Mouse (Mus musculus): ENCODE results near the gene Mapkapk2. TPM values are rescaled to one million over a fixed set of nuclear protein-coding genes. Genes with fewer than 3 reads are reported as not detected.
A peak's percentile ranks its signal among the peaks of the same experiment; 100 is the strongest.

Mapkapk2 gene
- polyA plus RNA-seq, 1 experiment from 2014 or later = 93.0 TPM

- Histone ChIP-seq H3K4me1 (replicated peaks) (peaks cover 77% of the 10 kb centered on the region), H3K27me3 (replicated peaks) (no peaks in the 10 kb centered on the region), H3K4me2 (no peak overlapping the region), H3K4me3 (no peak overlapping the region), H3K9me3 (replicated peaks) (no peaks in the 10 kb centered on the region), H3K36me3 (peaks cover 26% of the 10 kb centered on the region), H3K9ac (peak overlapping the region; percentile 25; the same call in 1 of the 2 replicates), H3K27ac (ENCODE audit: poor library complexity, severe bottlenecking) (peak overlapping the region; percentile 25; the same call in 1 of the 2 replicates)
- ATAC-seq (ENCODE audit: insufficient number of reproducible peaks, low FRiP score) = no peak; the same call in 1 of the 2 replicates
- WGBS = 59% methylated on average over 13 of the region's 13 CpGs
Observed at GRCm38 (mm10) chr1:131060290-131061253, 37.1 kb downstream of the Mapkapk2 start.

DNA sequence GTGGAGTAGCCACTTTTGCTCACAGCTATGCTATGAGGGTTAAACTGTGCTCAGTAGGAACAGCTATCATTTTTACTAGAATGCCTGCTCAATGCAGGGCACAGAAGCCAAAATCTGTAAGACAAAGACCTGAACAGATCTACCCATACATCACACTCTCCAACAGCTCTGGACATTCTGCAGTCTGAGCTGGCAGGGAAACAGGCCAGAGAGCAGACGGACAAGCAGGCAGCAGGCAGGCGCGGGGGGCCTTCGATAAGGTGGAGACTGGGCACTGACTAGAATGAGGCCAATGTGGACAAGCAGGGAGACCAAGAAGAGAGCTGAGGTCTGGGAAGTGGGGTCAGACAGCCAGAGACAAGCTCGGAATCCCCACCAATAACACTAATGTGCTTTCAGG, 37.8 kb downstream of the Mapkapk2 start:
- Histone ChIP-seq H3K27ac (ENCODE audit: poor library complexity, severe bottlenecking) (no peak overlapping the region), H3K9ac (peak overlapping the region; percentile 25; the same call in 1 of the 2 replicates), H3K4me3 (no peak overlapping the region), H3K36me3 (peaks cover 33% of the 10 kb centered on the region), H3K27me3 (replicated peaks) (no peaks in the 10 kb centered on the region), H3K4me1 (replicated peaks) (peaks cover 73% of the 10 kb centered on the region), H3K4me2 (no peak overlapping the region), H3K9me3 (replicated peaks) (no peaks in the 10 kb centered on the region)
- ATAC-seq (ENCODE audit: insufficient number of reproducible peaks, low FRiP score) = no peak
- WGBS = 58% methylated on average over 5 of the region's 5 CpGs

DNA sequence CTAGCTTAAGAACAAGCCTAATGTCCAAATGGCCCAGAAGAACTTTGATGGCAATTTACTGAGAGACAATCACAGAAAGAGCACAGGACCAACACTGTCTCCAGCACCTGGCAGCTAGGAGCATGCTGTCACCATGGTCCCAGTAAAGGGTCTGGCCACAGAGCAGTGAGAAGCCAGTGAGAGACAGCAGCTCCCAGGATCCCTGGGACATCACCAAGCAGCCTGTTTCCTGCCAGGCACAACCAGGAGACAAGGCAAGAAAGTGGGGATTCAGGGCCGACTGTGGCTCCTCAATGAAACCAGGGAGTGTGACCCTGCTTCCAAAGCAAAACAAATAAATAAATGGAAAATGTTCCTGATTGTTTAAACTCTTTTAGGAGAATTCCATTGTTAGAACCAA, 38.2 kb downstream of the Mapkapk2 start:
- Histone ChIP-seq H3K27ac (ENCODE audit: poor library complexity, severe bottlenecking) (no peak overlapping the region), H3K9ac (no peak overlapping the region; the same call in 1 of the 2 replicates), H3K4me2 (no peak overlapping the region), H3K4me3 (no peak overlapping the region), H3K4me1 (replicated peaks) (peaks cover 69% of the 10 kb centered on the region), H3K27me3 (replicated peaks) (no peaks in the 10 kb centered on the region), H3K36me3 (peaks cover 37% of the 10 kb centered on the region), H3K9me3 (replicated peaks) (no peaks in the 10 kb centered on the region)
- ATAC-seq (ENCODE audit: insufficient number of reproducible peaks, low FRiP score) = no peak
- 28% methylated on average over 1 of the region's 1 CpGs for WGBS

- ATAC-seq (ENCODE audit: insufficient number of reproducible peaks, low FRiP score) = no peak
Observed at GRCm38 (mm10) chr1:131058431-131058830, 39.2 kb downstream of the Mapkapk2 start.

GRCm38 (mm10) chr1:131054251-131054650, 43.4 kb downstream of the Mapkapk2 start:
- no peak overlapping the region for H3K4me2 ChIP-seq
- H3K4me1 ChIP-seq (replicated peaks) = peaks cover 34% of the 10 kb centered on the region
- no peak overlapping the region for H3K4me3 ChIP-seq
- no peak overlapping the region for H3K9ac ChIP-seq
- H3K36me3 ChIP-seq = peaks cover 60% of the 10 kb centered on the region
- no peak overlapping the region for H3K27ac ChIP-seq (ENCODE audit: poor library complexity, severe bottlenecking)
- no peaks in the 10 kb centered on the region for H3K9me3 ChIP-seq (replicated peaks)
- no peak for ATAC-seq (ENCODE audit: insufficient number of reproducible peaks, low FRiP score)
- WGBS = 86% methylated on average over 4 of the region's 4 CpGs
- no peaks in the 10 kb centered on the region for H3K27me3 ChIP-seq (replicated peaks)

More at GRCm38 (mm10) chr1:131058431-131058830, 39.2 kb downstream of the Mapkapk2 start:
- Histone ChIP-seq H3K36me3 (peaks cover 46% of the 10 kb centered on the region), H3K9ac (no peak overlapping the region), H3K27ac (ENCODE audit: poor library complexity, severe bottlenecking) (no peak overlapping the region), H3K4me1 (replicated peaks) (peaks cover 63% of the 10 kb centered on the region), H3K4me2 (no peak overlapping the region), H3K27me3 (replicated peaks) (no peaks in the 10 kb centered on the region), H3K9me3 (replicated peaks) (no peaks in the 10 kb centered on the region), H3K4me3 (no peak overlapping the region)
- 34% methylated on average over 7 of the region's 7 CpGs for WGBS

GRCm38 (mm10) chr1:131053656-131054055, 44.0 kb downstream of the Mapkapk2 start:
- Histone ChIP-seq H3K4me2 (no peak overlapping the region), H3K27ac (ENCODE audit: poor library complexity, severe bottlenecking) (no peak overlapping the region), H3K9ac (no peak overlapping the region), H3K9me3 (replicated peaks) (no peaks in the 10 kb centered on the region), H3K27me3 (replicated peaks) (no peaks in the 10 kb centered on the region), H3K36me3 (peaks cover 60% of the 10 kb centered on the region), H3K4me3 (no peak overlapping the region), H3K4me1 (replicated peaks) (peaks cover 28% of the 10 kb centered on the region)
- 63% methylated on average over 4 of the region's 4 CpGs for WGBS
- ATAC-seq (ENCODE audit: insufficient number of reproducible peaks, low FRiP score) = 0 out of 2 replicates have a peak, but pooled peaks have one; percentile 23

DNA sequence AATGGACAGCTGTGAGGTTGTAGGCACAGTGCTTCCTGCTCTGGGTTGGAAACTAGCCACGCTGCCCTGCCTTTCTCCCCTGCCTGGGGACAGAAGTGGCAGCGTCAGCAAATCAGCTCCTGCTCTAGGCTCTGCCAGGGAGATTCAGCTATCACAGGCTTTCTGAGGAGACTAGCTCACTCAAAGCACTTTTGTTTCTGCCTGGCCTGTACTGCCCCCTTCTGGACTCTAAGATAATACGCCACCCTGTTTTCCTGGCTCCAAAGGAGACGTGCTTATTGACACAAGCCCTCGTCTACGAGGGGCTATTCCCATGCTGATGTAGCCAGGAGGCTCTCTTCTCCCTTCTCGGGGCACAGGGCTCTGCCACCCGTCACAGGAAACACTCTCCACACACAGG, 44.4 kb downstream of the Mapkapk2 start:
- Histone ChIP-seq H3K36me3 (peaks cover 60% of the 10 kb centered on the region), H3K27ac (ENCODE audit: poor library complexity, severe bottlenecking) (0 out of 2 replicates have a peak overlapping the region, but pooled peaks have one; percentile 3), H3K4me3 (no peak overlapping the region), H3K9me3 (replicated peaks) (no peaks in the 10 kb centered on the region), H3K4me1 (replicated peaks) (peaks cover 24% of the 10 kb centered on the region), H3K9ac (no peak overlapping the region), H3K4me2 (no peak overlapping the region), H3K27me3 (replicated peaks) (no peaks in the 10 kb centered on the region)
- peak; percentile 54; the same call in 1 of the 2 replicates for ATAC-seq (ENCODE audit: insufficient number of reproducible peaks, low FRiP score)
- WGBS = 8% methylated on average over 8 of the region's 8 CpGs

DNA sequence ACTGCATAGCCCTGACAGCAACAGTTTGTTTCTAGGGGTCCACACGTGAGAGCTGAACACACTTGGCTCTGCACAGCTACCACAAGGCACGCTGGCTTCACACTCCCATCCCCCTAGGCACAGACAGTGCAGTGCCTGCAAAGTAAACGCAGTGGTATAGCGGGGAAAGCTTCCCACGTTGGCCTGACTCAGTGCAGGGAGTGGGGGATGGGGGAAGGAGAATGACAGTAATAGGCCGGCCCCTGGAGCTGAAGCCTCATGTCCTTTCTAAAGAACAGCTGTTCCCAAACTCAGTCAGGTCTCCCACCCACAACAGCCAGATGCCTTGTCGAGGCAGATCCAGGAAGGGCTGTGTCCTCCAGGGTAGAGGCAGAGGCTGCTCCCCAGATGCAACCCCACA, 46.6 kb downstream of the Mapkapk2 start:
- H3K27me3 ChIP-seq (replicated peaks) = no peaks in the 10 kb centered on the region
- no peaks in the 10 kb centered on the region for H3K9me3 ChIP-seq (replicated peaks)
- 53% methylated on average over 7 of the region's 7 CpGs for WGBS
- no peak overlapping the region for H3K4me2 ChIP-seq
- H3K27ac ChIP-seq (ENCODE audit: poor library complexity, severe bottlenecking) = no peak overlapping the region
- H3K9ac ChIP-seq = no peak overlapping the region; the same call in 1 of the 2 replicates
- H3K36me3 ChIP-seq = peaks cover 39% of the 10 kb centered on the region
- ATAC-seq (ENCODE audit: insufficient number of reproducible peaks, low FRiP score) = no peak
- H3K4me3 ChIP-seq = no peak overlapping the region
- peaks cover 28% of the 10 kb centered on the region for H3K4me1 ChIP-seq (replicated peaks)

DNA sequence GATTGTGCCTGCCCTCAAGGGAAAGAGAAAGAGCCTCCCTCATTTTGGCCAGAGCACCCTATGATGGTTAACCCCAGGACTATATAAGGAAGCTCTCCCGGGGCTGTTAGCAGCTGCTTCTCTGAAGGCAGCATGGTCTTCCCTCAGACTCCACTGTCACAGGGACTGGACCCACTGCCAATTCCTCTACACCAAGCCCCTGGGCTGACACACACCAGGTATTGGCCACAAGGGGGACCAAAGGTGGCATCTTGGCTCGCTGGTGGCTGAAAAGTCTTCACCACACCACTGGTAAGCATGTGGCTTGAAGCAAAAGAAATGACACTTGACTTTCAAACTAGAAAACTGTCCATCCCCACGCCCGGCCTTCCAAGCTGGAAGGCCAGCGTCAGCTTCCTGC, 47.0 kb downstream of the Mapkapk2 start:
- Histone ChIP-seq H3K4me3 (no peak overlapping the region), H3K4me2 (no peak overlapping the region), H3K27me3 (replicated peaks) (no peaks in the 10 kb centered on the region), H3K36me3 (peaks cover 35% of the 10 kb centered on the region), H3K27ac (ENCODE audit: poor library complexity, severe bottlenecking) (no peak overlapping the region), H3K9me3 (replicated peaks) (no peaks in the 10 kb centered on the region), H3K4me1 (replicated peaks) (peaks cover 32% of the 10 kb centered on the region), H3K9ac (no peak overlapping the region)
- WGBS = 84% methylated on average over 5 of the region's 5 CpGs
- ATAC-seq (ENCODE audit: insufficient number of reproducible peaks, low FRiP score) = no peak

DNA sequence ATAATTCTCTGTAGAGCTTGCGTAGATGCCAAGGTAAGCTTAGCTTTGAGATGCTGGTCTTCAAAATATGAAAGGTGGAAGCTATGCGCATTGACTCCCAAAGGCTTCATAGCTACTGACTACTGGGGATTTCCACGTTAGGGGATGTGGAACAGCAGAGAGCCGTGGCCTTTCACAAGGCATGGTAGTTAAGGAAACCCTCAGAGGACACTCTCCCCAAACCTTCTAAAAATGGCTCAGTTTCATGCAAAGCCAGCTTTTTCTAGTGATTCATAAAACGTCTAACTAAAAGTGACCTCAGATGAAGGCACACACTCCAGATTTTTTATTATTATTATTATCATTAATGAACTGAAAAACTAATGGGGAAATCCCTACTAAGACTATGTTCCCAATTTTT, 47.6 kb downstream of the Mapkapk2 start:
- H3K27ac ChIP-seq (ENCODE audit: poor library complexity, severe bottlenecking) = no peak overlapping the region
- no peak overlapping the region for H3K9ac ChIP-seq
- H3K27me3 ChIP-seq (replicated peaks) = no peaks in the 10 kb centered on the region
- 84% methylated on average over 5 of the region's 5 CpGs for WGBS
- H3K36me3 ChIP-seq = peaks cover 29% of the 10 kb centered on the region
- peaks cover 33% of the 10 kb centered on the region for H3K4me1 ChIP-seq (replicated peaks)
- no peak for ATAC-seq (ENCODE audit: insufficient number of reproducible peaks, low FRiP score)
- H3K9me3 ChIP-seq (replicated peaks) = no peaks in the 10 kb centered on the region
- H3K4me2 ChIP-seq = no peak overlapping the region
- no peak overlapping the region for H3K4me3 ChIP-seq

GRCm38 (mm10) chr1:131049361-131049806, 48.2 kb downstream of the Mapkapk2 start:
- Histone ChIP-seq H3K4me3 (no peak overlapping the region), H3K4me2 (no peak overlapping the region), H3K9me3 (replicated peaks) (no peaks in the 10 kb centered on the region), H3K27ac (ENCODE audit: poor library complexity, severe bottlenecking) (no peak overlapping the region), H3K36me3 (peaks cover 22% of the 10 kb centered on the region), H3K9ac (no peak overlapping the region), H3K4me1 (replicated peaks) (peaks cover 33% of the 10 kb centered on the region), H3K27me3 (replicated peaks) (no peaks in the 10 kb centered on the region)
- ATAC-seq (ENCODE audit: insufficient number of reproducible peaks, low FRiP score) = no peak
- WGBS = 81% methylated on average over 5 of the region's 5 CpGs
